Mouse (Mus musculus) gonadal fat pad, adult 2 months (tissue): Measurements from ENCODE around the gene Pgm1. TPM values are rescaled to one million over a fixed set of nuclear protein-coding genes. Genes with fewer than 3 reads are reported as not detected.

Source experiments
- DNase-seq: peaks from one replicate; pipeline ENCODE4 v3.0.0-alpha.2; 2012; ENCODE audit warnings: low read depth
- polyA plus RNA-seq: library from polyadenylated mRNA; depleted of rRNA; stranded (reverse); fragments of >200 nt; gene quantifications from 2 replicates; pipeline ENCODE4 v1.2.3, GENCODE M21; 2012; rRNA removed

Pgm1 gene
- polyA plus RNA-seq = 115 and 124 TPM in 2 replicates

GRCm38 (mm10) chr4:99929149-99929612 is at the start of gene Pgm1:
Pgm1 (plus strand) TSS chr4:99929414.
- DNase-seq = no peak

- no peak for DNase-seq
Measured at GRCm38 (mm10) chr4:99881882-99882281, 47.3 kb upstream of the Pgm1 start.

- no peak for DNase-seq
Measured at GRCm38 (mm10) chr4:99882405-99882804, 46.8 kb upstream of the Pgm1 start.

- DNase-seq = no peak
Measured at GRCm38 (mm10) chr4:99913894-99914451, 15.2 kb upstream of the Pgm1 start.

- no peak for DNase-seq
Measured at GRCm38 (mm10) chr4:99926380-99926779, 2.8 kb upstream of the Pgm1 start.

GRCm38 (mm10) chr4:99928521-99928920 is 693 bp upstream of the Pgm1 start:
- no peak for DNase-seq

- peak; percentile 80 for DNase-seq
Measured at GRCm38 (mm10) chr4:99929613-99930517, 651 bp downstream of the Pgm1 start, which contains the start of gene Itgb3bp. Itgb3bp (minus strand) TSS chr4:99929813.

- no peak for DNase-seq
Measured at GRCm38 (mm10) chr4:99930518-99931239, 1.5 kb downstream of the Pgm1 start.

GRCm38 (mm10) chr4:99931240-99931580 is 2.0 kb downstream of the Pgm1 start:
- DNase-seq = no peak

- DNase-seq = no peak
Measured at GRCm38 (mm10) chr4:99931807-99932206, 2.6 kb downstream of the Pgm1 start.

GRCm38 (mm10) chr4:99934859-99935258 is 5.6 kb downstream of the Pgm1 start:
- DNase-seq = no peak

GRCm38 (mm10) chr4:99936278-99936677 is 7.1 kb downstream of the Pgm1 start:
- DNase-seq = no peak

- DNase-seq = no peak
Measured at GRCm38 (mm10) chr4:99939711-99940505, 10.7 kb downstream of the Pgm1 start.

GRCm38 (mm10) chr4:99941655-99942414 is 12.6 kb downstream of the Pgm1 start:
- no peak for DNase-seq

GRCm38 (mm10) chr4:99944606-99945005 is 15.4 kb downstream of the Pgm1 start:
- DNase-seq = no peak

- DNase-seq = no peak
Measured at GRCm38 (mm10) chr4:99945011-99945410, 15.8 kb downstream of the Pgm1 start.

- DNase-seq = no peak
Measured at GRCm38 (mm10) chr4:99946516-99946915, 17.3 kb downstream of the Pgm1 start.

GRCm38 (mm10) chr4:99947192-99947591 is 18.0 kb downstream of the Pgm1 start:
- DNase-seq = no peak

- DNase-seq = no peak
Measured at GRCm38 (mm10) chr4:99947896-99948295, 18.7 kb downstream of the Pgm1 start.

- no peak for DNase-seq
Measured at GRCm38 (mm10) chr4:99953904-99954303, 24.7 kb downstream of the Pgm1 start.

GRCm38 (mm10) chr4:99955396-99955795 is 26.2 kb downstream of the Pgm1 start:
- DNase-seq = no peak
